Mouse (Mus musculus): ENCODE measurements around the gene Spata3. TPM values are rescaled to one million over a fixed set of nuclear protein-coding genes. Genes with fewer than 3 reads are reported as not detected.
"Not testable (repeated sequence)": the region's sequence is repeated elsewhere in the genome, so short reads cannot be mapped to it uniquely, and the experiment has no call there.

Gene Spata3
- polyA plus RNA-seq (2012; rRNA removed): 1.5 and 2.0 TPM in 2 replicates

DNA sequence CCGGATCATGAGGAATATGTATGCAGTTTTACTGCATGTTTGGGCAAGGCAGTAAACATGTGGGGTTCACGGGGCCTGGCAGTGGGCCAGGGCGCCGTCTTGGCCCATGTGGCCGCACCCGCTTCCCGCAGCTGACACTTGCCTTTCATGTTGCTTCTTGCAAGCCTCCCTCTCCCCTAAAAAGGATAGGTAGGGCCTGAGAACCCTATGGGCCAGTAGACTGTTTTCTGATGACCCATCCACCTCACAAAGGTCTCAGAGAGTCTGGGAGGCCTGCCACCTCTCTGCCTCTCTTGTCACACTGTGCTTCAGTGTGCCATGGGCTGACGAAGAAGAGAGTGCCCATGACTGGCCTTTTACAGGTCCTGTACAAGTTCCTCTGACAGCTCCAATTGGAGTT is at the start of gene Spata3:
Spata3 (plus strand) TSS at position 301 of the 400 bp plus-strand sequence.
- no peak within 1 kb of the TSS for H3K4me3 ChIP-seq (ENCODE audit: insufficient read depth, low read length)
- peaks cover 1% of the 10 kb centered on the region; the same call in 1 of the 2 replicates for H3K4me1 ChIP-seq (ENCODE audit: control insufficient read depth, insufficient read depth, low read length)
- TF ChIP-seq POLR2A (IDR thresholded peaks at IDR 0.05; ENCODE audit: extremely low read depth, insufficient read depth, low read length) (no peak), CTCF (IDR thresholded peaks at IDR 0.05; ENCODE audit: extremely low read depth, insufficient read depth, low read length) (no peak)
- H3K27ac ChIP-seq (ENCODE audit: insufficient read depth, low read length): no peak within 1 kb of the TSS

DNA sequence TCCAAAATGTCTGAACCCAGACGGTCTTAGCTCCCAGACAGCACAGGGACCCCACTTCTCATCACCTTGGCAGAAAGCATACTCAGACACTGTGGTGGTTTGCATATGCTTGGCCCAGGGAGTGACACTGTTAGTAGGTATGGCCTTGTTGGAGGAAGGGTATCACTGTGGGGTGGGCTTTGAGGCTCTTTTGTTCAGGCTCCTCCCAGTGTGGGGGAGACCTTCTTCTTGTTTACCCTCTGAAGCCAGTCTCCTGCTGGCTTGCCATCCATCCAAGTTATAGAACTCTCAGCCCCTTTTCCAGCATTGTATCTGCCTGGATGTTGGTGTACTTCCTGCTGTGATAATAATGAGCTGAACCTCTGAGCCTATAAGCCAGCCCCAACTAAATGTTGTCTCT is 47.5 kb upstream of the Spata3 start:
- TF ChIP-seq CTCF (IDR thresholded peaks at IDR 0.05; ENCODE audit: extremely low read depth, insufficient read depth, low read length): no peak
- no peak for TF ChIP-seq POLR2A (IDR thresholded peaks at IDR 0.05; ENCODE audit: extremely low read depth, insufficient read depth, low read length)
- no peak overlapping the region for H3K4me3 ChIP-seq (ENCODE audit: insufficient read depth, low read length)
- no peaks in the 10 kb centered on the region; the same call in 1 of the 2 replicates for H3K4me1 ChIP-seq (ENCODE audit: control insufficient read depth, insufficient read depth, low read length)
- no peak overlapping the region for H3K27ac ChIP-seq (ENCODE audit: insufficient read depth, low read length)

DNA sequence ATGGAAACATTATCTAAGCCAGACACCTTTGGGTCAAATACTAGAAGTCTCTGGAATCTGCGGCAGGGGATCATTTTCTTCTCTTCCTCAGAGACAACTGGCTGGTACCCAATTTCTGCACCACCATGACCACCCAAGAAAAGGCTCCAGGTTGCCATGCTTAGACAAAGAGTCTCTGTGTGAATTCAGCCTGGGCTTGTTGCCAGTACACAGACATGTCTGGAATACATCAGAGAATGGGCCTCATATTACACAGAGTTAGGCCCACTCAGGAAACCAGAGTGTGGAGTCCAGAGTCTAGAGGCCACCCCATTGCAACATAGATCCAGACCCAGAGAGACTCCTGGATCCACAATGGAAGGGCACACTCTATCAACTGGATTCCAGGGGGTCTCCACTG is 47.1 kb upstream of the Spata3 start:
- TF ChIP-seq POLR2A (IDR thresholded peaks at IDR 0.05; ENCODE audit: extremely low read depth, insufficient read depth, low read length) (no peak), CTCF (IDR thresholded peaks at IDR 0.05; ENCODE audit: extremely low read depth, insufficient read depth, low read length) (no peak)
- H3K27ac ChIP-seq (ENCODE audit: insufficient read depth, low read length): no peak overlapping the region
- H3K4me3 ChIP-seq (ENCODE audit: insufficient read depth, low read length): no peak overlapping the region
- no peaks in the 10 kb centered on the region; the same call in 1 of the 2 replicates for H3K4me1 ChIP-seq (ENCODE audit: control insufficient read depth, insufficient read depth, low read length)

DNA sequence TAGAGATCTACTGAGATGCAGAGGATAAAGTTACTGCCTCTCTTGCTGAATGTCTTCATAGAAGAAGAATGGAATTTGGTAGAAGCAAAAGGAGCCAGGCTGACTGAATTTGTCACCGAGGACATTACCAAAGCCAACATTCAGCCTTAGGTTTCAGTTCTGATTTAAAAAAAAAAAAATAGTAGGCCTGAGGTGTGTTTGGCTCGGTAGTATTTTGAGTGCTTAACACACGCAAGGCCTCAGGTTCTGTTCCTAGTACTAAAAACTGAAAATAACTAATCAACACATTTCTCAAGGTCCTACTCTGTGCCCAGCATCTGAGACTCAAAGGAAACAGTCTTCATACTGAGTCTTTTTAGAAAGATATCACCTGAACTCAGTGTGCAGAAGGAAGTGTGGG is 45.5 kb upstream of the Spata3 start:
- Histone ChIP-seq H3K4me1 (ENCODE audit: control insufficient read depth, insufficient read depth, low read length) (no peaks in the 10 kb centered on the region), H3K27ac (ENCODE audit: insufficient read depth, low read length) (no peak overlapping the region), H3K4me3 (ENCODE audit: insufficient read depth, low read length) (no peak overlapping the region)
- no peak for TF ChIP-seq CTCF (IDR thresholded peaks at IDR 0.05; ENCODE audit: extremely low read depth, insufficient read depth, low read length)
- TF ChIP-seq POLR2A (IDR thresholded peaks at IDR 0.05; ENCODE audit: extremely low read depth, insufficient read depth, low read length): no peak

- TF ChIP-seq POLR2A (IDR thresholded peaks at IDR 0.05; ENCODE audit: extremely low read depth, insufficient read depth, low read length) (no peak), CTCF (IDR thresholded peaks at IDR 0.05; ENCODE audit: extremely low read depth, insufficient read depth, low read length) (no peak)
- Histone ChIP-seq H3K27ac (ENCODE audit: insufficient read depth, low read length) (no peak overlapping the region), H3K4me1 (ENCODE audit: control insufficient read depth, insufficient read depth, low read length) (no peaks in the 10 kb centered on the region), H3K4me3 (ENCODE audit: insufficient read depth, low read length) (no peak overlapping the region)
These were observed 44.3 kb upstream of the Spata3 start for GRCm38 (mm10) chr1:85972341-85972740.

DNA sequence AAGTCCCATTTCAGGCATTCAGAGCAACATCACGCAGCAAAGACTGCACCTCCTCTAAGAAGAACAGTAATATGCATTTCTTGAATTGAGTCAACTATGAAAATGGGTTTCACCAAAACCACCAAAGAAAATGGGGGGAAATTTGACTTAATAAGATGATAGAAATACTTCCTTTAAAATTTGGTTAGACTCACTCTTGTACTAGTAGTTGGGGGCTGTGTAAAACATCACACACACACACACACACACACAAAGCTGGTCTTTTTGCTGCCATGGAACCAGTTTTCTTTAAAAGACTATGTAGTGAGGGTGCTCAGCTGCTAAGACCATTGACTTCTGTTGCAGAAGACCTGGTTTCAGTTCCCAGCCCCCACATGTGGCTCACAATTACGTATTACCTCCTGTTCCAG is 43.1 kb upstream of the Spata3 start:
- Histone ChIP-seq H3K4me3 (ENCODE audit: insufficient read depth, low read length) (no peak overlapping the region), H3K27ac (ENCODE audit: insufficient read depth, low read length) (no peak overlapping the region), H3K4me1 (ENCODE audit: control insufficient read depth, insufficient read depth, low read length) (no peaks in the 10 kb centered on the region)
- TF ChIP-seq POLR2A (IDR thresholded peaks at IDR 0.05; ENCODE audit: extremely low read depth, insufficient read depth, low read length): no peak

DNA sequence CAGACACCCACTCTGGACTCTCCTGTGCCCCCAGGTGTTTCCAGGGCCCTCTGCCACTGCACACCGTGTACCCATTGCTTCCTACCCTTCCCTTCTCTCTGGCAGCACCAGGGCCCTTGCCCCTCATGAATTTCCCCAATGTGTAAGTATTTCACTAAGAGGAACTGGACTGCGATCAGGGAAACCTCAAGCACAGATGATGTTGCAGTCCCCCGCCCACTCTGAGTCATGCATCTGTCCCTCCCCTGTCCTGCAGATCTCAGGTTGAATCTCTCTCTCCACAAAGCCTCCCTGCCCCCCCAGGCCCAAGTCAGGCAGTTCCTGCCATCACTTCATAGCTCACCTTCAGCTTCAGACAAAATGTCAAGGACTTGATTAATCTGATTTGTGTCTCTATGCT is 38.9 kb upstream of the Spata3 start:
- TF ChIP-seq POLR2A (IDR thresholded peaks at IDR 0.05; ENCODE audit: extremely low read depth, insufficient read depth, low read length) (no peak), CTCF (IDR thresholded peaks at IDR 0.05; ENCODE audit: extremely low read depth, insufficient read depth, low read length) (no peak)
- Histone ChIP-seq H3K4me3 (ENCODE audit: insufficient read depth, low read length) (no peak overlapping the region), H3K27ac (ENCODE audit: insufficient read depth, low read length) (no peak overlapping the region), H3K4me1 (ENCODE audit: control insufficient read depth, insufficient read depth, low read length) (no peaks in the 10 kb centered on the region)

GRCm38 (mm10) chr1:85981738-85982357 is 34.8 kb upstream of the Spata3 start:
- Histone ChIP-seq H3K27ac (ENCODE audit: insufficient read depth, low read length) (no peak overlapping the region), H3K4me1 (ENCODE audit: control insufficient read depth, insufficient read depth, low read length) (no peaks in the 10 kb centered on the region), H3K4me3 (ENCODE audit: insufficient read depth, low read length) (no peak overlapping the region)
- TF ChIP-seq POLR2A (IDR thresholded peaks at IDR 0.05; ENCODE audit: extremely low read depth, insufficient read depth, low read length): no peak
- no peak for TF ChIP-seq CTCF (IDR thresholded peaks at IDR 0.05; ENCODE audit: extremely low read depth, insufficient read depth, low read length)

- TF ChIP-seq POLR2A (IDR thresholded peaks at IDR 0.05; ENCODE audit: extremely low read depth, insufficient read depth, low read length) (no peak), CTCF (IDR thresholded peaks at IDR 0.05; ENCODE audit: extremely low read depth, insufficient read depth, low read length) (no peak)
- Histone ChIP-seq H3K4me1 (ENCODE audit: control insufficient read depth, insufficient read depth, low read length) (no peaks in the 10 kb centered on the region), H3K27ac (ENCODE audit: insufficient read depth, low read length) (no peak overlapping the region), H3K4me3 (ENCODE audit: insufficient read depth, low read length) (no peak overlapping the region)
These were observed 30.8 kb upstream of the Spata3 start for GRCm38 (mm10) chr1:85985784-85986183.

- Histone ChIP-seq H3K27ac (ENCODE audit: insufficient read depth, low read length) (no peak overlapping the region), H3K4me1 (ENCODE audit: control insufficient read depth, insufficient read depth, low read length) (no peaks in the 10 kb centered on the region), H3K4me3 (ENCODE audit: insufficient read depth, low read length) (no peak overlapping the region)
- TF ChIP-seq CTCF (IDR thresholded peaks at IDR 0.05; ENCODE audit: extremely low read depth, insufficient read depth, low read length): no peak
- no peak for TF ChIP-seq POLR2A (IDR thresholded peaks at IDR 0.05; ENCODE audit: extremely low read depth, insufficient read depth, low read length)
These were observed 28.3 kb upstream of the Spata3 start for GRCm38 (mm10) chr1:85988351-85988750.

DNA sequence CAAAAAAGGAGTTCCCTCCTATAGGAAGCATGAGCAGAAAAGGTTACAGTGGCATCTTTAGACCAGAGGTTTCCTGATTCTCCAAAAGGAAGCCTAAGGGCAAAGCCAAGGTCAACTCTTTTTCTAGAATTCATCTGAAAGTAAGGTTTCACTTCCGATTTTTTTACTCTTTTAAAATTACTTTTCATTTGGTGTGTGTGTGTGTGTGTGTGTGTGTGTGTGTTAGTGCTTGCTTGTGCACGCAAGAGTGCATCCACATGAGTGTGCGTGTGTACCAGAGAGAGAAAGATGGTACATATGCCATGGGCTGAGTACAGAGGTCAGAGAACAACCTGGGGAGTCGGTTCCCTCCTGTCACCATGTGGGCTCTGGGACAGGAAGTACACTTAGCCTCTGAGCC is 27.7 kb upstream of the Spata3 start:
- not testable (repeated sequence) for H3K4me3 ChIP-seq (ENCODE audit: insufficient read depth, low read length); H3K4me1 ChIP-seq (ENCODE audit: control insufficient read depth, insufficient read depth, low read length); H3K27ac ChIP-seq (ENCODE audit: insufficient read depth, low read length)

Data from cortical plate, adult 2 months (tissue).